Comparison of ENCODE assay signal across 17 mouse cellular contexts in the genomic region with DNA sequence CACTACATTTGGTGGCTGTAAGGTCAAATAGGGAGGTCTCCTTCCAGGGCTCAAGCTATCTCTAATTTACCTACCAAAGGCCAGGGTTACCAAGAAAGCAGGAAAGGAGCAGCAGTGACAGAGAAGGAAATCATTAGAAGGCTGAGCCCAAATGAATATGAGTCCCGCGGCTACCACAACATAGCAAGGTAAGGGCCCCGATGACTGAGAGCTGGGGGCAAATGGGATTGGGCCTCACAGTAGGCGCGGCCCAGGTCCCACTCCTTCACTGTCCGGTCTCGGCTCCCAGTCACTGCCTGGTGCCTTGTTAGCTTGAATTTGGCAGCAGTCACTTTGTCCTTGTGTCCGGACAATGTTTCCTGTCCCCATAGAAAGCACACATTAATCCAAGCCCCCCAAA.
"Had no signal": no experiment of that assay in that cellular context is flagged by ENCODE, and none has a peak within 500 bp of the region (broad histone marks: within the 10 kb centered on the region; RNA-seq: fewer than 3 reads in every experiment).

No protein-coding gene starts in this region.

- H3K27ac ChIP-seq: neural tube, embryonic 12.5 days; neural tube, embryonic 13.5 days; neural tube, embryonic 15.5 days; stomach, embryonic 15.5 days; stomach, postnatal 0 days had no signal

- H3K36me3 ChIP-seq: stomach, embryonic 15.5 days had no signal

- H3K4me2 ChIP-seq: neural tube, embryonic 12.5 days; neural tube, embryonic 13.5 days; neural tube, embryonic 15.5 days; stomach, embryonic 15.5 days had no signal

- H3K4me3 ChIP-seq: neural tube, embryonic 12.5 days; neural tube, embryonic 13.5 days; neural tube, embryonic 15.5 days; stomach, embryonic 15.5 days had no signal

- DNase-seq: retina, postnatal 1 day; right cerebral cortex, adult 18-20 months; right cerebral cortex, postnatal 14 days; right cerebral cortex, postnatal 25 days; right cerebral cortex, postnatal 4 days; spleen, adult 18-20 months; thymus, adult 18-20 months; thymus, adult 2 months; thymus, postnatal 14 days; thymus, postnatal 25 days; thymus, postnatal 36 days; thymus, postnatal 4 days had no signal

- H3K27me3 ChIP-seq: neural tube, embryonic 12.5 days; neural tube, embryonic 15.5 days; stomach, embryonic 15.5 days had no signal

- H3K9me3 ChIP-seq: neural tube, embryonic 12.5 days; neural tube, embryonic 13.5 days; neural tube, embryonic 15.5 days; stomach, embryonic 15.5 days had no signal

- H3K9ac ChIP-seq: neural tube, embryonic 12.5 days; neural tube, embryonic 13.5 days; neural tube, embryonic 15.5 days; stomach, embryonic 15.5 days had no signal
